Mouse (Mus musculus) inflammation-experienced regulatory T-cells, adult 6 months (primary cell): ENCODE measurements at regions not wholly inside any gene's neighbourhood (a gene's known extent, or its start where the extent isn't known, plus 50 kb on each side); places are given as distances from the start of the nearest gene placed in this dataset.
A peak's percentile ranks its signal among the peaks of the same experiment; 100 is the strongest.

ENCODE experiments used
- ATAC-seq: one replicate; pipeline ENCODE4 v1.8.0; 2017

DNA sequence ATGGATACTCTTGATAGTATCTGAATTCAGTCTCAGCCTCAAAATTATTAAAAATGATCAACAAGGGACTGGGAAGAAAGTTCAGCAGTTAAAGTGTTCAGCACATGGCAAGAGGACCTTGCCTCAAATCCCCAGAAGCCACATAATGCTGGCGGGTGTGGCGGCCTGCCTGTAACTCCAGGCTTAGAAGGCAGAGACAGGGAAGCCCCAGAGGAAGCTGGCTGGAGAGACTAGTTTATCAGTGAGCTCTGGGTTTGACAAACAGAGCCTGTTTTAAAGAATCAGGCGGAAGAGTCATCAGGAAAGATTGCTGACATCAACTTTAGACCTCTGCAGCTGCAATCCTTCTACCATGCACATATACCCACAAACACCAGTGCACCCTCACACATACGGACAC is 52.1 kb upstream of the Fyn start:
- ATAC-seq, result no peak

DNA sequence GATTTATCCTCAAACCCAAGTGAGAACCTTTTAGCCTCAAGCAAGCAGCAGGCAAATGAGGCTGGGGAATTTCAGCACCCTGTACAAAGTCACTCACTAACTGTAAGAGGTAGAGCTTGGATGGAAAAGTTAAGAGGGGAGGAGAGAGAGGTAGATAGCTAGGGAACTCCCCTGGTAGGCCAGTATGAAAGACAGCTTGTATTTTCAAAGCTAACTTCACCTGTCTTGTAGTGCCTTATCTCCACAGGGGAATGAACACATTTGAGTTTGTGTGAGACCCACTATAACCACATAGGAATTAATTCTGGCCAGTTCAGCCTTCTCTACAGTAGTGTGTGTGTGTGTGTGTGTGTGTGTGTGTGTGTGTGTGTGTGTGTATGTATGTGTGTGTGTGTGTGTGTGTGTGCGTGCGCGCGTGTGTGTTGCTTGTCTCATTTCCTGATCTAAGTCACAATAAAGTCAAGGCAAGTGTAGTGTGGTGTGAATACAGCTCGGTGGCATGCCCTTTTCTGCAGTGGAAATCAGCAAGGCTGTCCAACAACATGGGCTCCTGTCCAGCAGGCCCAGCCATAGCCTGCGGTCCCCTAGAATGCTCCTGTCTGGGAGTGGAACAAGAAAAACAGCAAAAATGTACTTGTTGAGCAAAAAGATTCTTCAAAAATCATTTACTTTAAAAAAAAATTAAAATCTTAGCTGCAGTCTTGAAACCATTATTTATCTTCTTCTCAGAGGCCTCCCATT is 53.1 kb upstream of the Fyn start:
- peak; percentile 82 for ATAC-seq

DNA sequence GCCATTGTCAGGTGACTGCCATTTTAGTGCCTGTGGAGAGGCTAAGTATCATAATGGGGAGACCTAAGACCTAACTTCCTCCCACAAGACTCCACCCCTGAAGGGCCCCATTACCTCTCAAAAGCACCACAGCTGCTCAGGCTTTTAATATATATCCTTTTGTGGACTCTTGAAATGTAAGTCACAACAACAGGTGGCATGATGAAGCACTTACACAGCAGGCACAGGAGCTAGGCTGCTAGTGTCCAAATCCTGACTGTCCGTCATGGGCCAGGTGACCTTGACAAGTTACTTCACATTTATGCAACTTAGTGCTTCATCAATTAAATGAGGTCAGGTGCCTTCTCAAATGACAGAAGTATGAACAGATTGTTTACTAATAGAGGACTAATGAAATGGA is 57.2 kb upstream of the Fyn start:
- no peak for ATAC-seq

DNA sequence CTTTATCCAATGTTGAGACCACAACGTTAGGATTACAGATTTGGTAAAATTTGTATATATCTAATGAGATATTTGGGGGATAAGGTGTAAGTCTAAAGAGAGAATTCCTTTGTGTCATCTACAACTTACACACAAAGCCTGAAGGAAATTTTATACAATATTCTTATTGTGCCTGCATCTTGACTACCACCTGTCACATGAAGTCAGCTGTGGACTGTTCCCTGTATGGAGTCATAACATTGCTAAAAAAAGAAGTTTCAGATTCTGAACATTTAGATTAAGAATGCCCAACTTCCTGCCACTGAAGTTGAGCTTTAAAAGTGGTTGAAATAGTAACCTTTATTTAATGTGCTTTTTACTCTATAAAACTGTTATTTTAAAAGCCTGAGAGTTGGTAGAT is 60.1 kb upstream of the Fyn start:
- ATAC-seq, result no peak

DNA sequence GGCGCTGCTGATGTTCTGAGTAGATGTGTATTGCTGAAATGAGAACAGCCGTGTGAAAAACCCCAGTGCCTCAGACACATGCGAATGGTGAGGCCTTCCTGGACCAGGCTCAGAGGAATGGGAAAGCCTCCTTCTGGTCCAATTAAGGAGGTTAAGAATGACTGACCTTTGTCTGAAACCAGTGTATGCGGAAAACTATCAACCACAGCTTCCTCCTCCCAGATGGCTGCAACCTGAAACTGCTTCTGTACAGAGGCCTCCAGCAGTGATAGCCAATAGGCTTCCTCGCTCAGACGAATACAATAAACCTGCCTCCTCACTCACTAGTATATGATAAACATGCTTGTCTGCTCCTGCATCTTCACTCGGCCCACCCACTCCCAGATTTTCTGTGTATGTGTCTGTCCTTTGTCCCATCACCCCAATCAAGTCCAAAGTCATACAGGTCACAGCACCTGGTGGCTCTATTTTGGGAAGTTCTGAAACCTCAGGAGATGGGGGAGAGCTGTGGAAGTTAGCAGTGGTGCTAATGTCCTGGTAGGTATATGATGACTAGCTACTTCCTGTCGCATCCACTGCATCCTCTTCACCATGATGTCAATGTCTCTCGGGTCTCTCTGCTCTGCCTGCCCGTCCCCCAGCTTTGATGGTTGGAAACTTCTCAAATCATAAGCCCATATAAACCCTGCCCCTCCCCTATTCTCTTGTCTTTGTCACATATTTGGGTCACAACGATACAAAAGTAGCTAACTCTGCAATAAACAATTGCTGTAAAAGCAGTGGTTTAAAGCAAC is 75.8 kb upstream of the Fyn start:
- peak; percentile 91 for ATAC-seq

DNA sequence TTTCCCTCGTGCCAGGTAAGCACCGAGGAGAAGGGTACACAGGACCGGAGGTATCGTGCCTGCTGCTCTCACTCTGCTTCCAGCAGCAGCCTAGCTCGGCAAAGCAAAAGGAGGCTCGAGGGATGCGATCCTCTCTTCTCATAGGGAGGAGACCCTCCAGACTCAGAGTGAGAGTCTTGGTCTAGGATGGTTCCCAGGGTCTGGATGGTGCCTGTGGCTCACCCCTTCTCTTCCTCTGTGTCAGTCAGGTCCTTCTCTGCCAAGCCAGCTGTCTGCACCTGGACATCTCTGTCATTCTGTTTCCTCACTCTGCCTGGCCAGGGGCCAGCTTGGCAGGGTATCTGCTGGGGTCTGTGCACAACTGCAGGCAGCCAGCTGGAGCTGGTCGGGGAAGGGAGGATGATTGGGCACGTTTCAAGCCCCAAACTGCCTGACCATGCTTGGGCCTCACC is 76.9 kb upstream of the Fyn start:
- no peak for ATAC-seq

GRCm38 (mm10) chr10:39291134-39291746 is 77.4 kb upstream of the Fyn start:
- ATAC-seq, result no peak

DNA sequence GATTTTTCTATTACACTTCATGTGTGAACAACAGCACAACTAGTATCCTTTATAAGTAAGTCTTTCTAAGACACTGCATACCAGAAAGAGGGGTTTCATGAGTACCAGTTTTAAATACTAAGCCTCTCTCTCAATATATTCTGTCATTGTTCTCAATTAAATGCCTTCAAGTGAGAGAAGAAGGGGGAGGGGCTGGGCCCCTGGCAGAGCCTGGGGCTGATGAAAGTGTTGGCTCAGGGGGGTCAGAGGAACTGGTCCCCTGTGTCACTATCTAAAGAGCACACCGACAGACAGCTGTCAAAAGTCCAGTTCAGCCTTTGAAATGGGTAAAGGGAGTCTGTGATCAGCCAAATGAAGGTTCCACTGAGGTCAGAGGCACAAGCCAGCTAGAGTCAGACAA is 78.4 kb upstream of the Fyn start:
- no peak for ATAC-seq

DNA sequence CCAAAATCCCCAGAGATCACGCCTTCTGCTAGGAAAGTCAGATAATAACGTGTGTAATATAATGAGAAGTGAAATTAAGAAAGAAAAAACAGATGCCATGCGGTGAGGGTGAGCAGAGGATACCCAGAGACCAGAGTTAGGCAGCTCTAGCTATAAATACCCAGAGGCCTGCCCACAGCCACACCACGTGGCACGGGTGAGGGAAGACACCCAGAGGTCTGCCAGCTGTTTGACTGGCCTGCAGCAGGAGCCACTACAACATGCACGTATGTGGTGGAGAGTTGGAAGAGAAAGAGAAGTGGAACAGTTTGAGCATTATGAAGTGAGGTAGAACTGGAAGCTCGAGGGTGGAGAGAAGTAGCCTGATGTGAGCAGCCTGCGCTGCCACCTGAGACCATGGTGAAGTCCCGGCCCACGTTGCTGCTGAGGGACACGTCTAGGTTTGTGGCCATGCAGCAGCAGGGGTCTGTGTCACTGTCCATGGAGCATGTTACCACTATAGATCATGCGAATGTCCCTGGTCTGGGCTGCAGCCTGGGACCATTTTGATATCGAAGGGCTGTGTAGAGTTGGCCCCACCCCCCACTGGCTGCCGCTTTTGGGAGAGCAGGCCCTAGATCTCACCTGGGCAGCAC is 88.2 kb upstream of the Fyn start:
- no peak for ATAC-seq

- no peak for ATAC-seq
Measured at GRCm38 (mm10) chr10:39274202-39274601, 94.5 kb upstream of the Fyn start.

GRCm38 (mm10) chr10:39273426-39273825 is 95.2 kb upstream of the Fyn start:
- ATAC-seq, result no peak

- ATAC-seq, result no peak
Measured at GRCm38 (mm10) chr10:39272387-39272949, 96.2 kb upstream of the Fyn start.

GRCm38 (mm10) chr10:39270406-39270805 is 98.2 kb upstream of the Fyn start:
- no peak for ATAC-seq

GRCm38 (mm10) chr10:39267236-39267635 is 101.4 kb upstream of the Fyn start:
- ATAC-seq, result no peak

- ATAC-seq, result peak; percentile 88
Measured at GRCm38 (mm10) chr10:39266482-39266881, 102.2 kb upstream of the Fyn start.

DNA sequence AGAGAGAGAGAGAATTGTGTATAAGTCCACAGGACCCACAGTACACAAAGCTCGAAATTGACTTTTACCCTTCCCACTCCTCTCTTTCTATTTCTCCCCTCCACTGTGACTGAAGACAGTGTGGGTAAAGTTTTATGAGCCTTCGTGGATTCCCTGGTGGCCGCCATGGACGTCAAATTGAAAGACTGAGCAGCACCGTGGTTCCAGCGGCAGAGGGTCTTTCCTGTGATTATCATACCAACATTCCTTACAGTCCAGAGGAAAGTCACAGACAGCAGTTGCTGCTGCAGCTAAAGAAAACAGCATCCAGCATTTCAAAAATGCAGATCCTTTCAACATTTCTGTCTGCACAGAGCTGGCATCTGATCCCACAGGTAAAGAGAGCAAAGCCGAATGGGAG is 98.9 kb upstream of the Ccn6 start:
- no peak for ATAC-seq

- no peak for ATAC-seq
Measured at GRCm38 (mm10) chr10:39261174-39262145, 97.9 kb upstream of the Ccn6 start.

DNA sequence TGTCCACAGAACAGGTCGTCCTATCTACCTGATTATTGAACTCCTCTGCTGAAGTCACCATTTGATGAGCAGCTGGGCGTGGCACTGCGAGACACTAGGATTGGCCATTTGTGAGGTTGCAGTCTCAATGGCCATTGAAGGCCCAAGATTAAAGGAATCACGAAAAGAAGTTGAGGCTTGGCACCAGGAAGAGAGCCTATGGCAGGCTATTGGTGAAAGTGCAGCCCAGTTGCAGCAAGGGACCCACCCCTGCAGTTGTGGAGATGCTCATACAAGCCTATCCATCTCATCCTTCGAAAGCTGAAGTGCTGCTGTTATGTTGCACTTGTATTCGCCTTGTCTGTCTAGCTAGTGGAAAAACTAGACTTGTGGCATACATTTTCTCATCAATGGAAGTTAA is 96.5 kb upstream of the Ccn6 start:
- no peak for ATAC-seq

DNA sequence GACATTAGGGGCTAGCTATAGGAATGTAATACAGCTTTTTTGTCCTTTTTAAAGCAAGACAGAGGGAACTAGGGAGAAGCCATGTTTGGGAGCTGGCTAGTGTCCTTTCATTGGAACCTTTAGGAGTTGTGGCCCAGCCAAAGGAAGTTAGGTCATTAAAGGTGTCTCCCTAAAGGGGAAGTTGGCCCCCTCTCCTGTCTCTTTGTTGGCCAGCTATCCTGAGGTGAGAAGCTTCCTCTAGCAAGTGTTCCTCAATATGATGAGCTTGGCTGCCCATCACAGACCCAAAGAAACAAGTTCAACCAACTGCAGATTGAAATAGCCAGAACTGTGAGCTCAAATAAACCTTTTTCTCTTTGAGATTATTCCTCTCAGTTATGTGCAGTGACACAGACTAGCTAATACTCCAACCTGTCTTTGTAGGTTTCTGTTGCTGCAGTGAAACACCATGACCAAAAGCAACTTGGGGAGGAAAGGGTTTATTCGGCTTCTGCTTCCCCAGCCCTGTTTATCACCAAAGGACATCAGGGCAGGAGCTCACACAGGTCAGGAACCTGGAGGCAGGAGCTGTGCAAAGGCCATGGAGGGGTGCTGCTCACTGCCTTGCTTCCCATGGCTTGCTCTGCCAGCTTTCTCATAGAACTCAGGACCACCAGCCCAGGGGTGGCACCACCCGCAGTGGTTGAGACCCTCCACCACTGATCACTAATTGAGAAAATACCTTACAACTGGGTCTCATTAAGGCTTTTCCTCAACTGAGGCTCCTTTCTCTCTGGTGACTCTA is 94.0 kb upstream of the Ccn6 start:
- ATAC-seq, result no peak

DNA sequence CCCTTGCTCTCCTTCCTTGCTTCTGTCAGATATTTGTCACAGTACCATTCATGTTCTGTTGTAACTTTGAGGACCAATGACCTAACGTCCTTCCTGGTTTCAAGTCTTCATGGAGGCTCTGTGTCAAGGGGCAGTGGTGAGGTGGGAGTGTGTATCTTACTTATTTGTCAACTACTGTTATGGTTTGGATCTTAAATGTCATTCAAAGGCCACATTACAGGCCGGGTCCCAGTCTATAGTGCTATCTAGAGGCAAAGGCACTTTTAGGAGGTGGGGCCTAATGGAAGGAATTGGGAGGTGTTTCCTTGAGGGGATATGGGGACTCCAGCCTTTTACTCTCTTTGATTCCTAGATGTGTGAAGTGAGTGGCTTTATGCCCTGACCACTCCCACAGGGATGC is 91.0 kb upstream of the Ccn6 start:
- ATAC-seq, result no peak

- ATAC-seq, result no peak
Measured at GRCm38 (mm10) chr10:39250039-39250438, 86.4 kb upstream of the Ccn6 start.
